In genomic region chr2:35459316-35459715, GRCm38 (mm10) we compare ENCODE assay signal across 26 mouse cellular contexts. TPM values are rescaled to one million over a fixed set of nuclear protein-coding genes. Genes with fewer than 3 reads are reported as not detected.
DNase-seq lines count a peak whose midpoint lies in the region; ATAC-seq and TF ChIP-seq lines count a peak whose summit lies in the region.
"Had no signal": no experiment of that assay in that cellular context is flagged by ENCODE, and none has a peak within 500 bp of the region (broad histone marks: within the 10 kb centered on the region; RNA-seq: fewer than 3 reads in every experiment).

No protein-coding gene starts in this region.

- no peak overlapping the region for H3K4me2 ChIP-seq in forebrain, embryonic 11.5 days (ENCODE audit: low read depth, low read length, severe bottlenecking)
- H3K4me2 ChIP-seq in forebrain, embryonic 13.5 days, result no peak overlapping the region
- peak overlapping the region; percentile 93 for H3K4me2 ChIP-seq in heart, embryonic 13.5 days
- H3K4me2 ChIP-seq in midbrain, embryonic 11.5 days, result no peak overlapping the region
- no peak overlapping the region for H3K4me2 ChIP-seq in midbrain, embryonic 13.5 days (replicated peaks)
- H3K4me2 ChIP-seq in liver, postnatal 0 days (ENCODE audit: low read depth, low read length), result peak overlapping the region; percentile 82
- H3K4me2 ChIP-seq: embryonic facial prominence, embryonic 12.5 days; forebrain, embryonic 12.5 days; hindbrain, embryonic 13.5 days; midbrain, embryonic 15.5 days had no signal

- no peaks in the 10 kb centered on the region; the same call in 1 of the 2 replicates for H3K9me3 ChIP-seq in forebrain, embryonic 11.5 days (ENCODE audit: control insufficient read depth, low read length)
- no peaks in the 10 kb centered on the region for H3K9me3 ChIP-seq in forebrain, embryonic 13.5 days (replicated peaks)
- peaks cover 4% of the 10 kb centered on the region; the same call in 1 of the 2 replicates for H3K9me3 ChIP-seq in heart, embryonic 13.5 days
- H3K9me3 ChIP-seq in midbrain, embryonic 11.5 days (ENCODE audit: control insufficient read depth, low read length), result no peaks in the 10 kb centered on the region
- H3K9me3 ChIP-seq in midbrain, embryonic 13.5 days, result no peaks in the 10 kb centered on the region
- H3K9me3 ChIP-seq in liver, postnatal 0 days (ENCODE audit: low read length), result peaks cover 4% of the 10 kb centered on the region; the same call in 1 of the 2 replicates
- H3K9me3 ChIP-seq: embryonic facial prominence, embryonic 12.5 days; forebrain, embryonic 12.5 days; hindbrain, embryonic 13.5 days; midbrain, embryonic 15.5 days had no signal

- intact Hi-C loops in heart, postnatal 10 days (cut with DNase I), result no loop called here

- no peak overlapping the region for H3K9ac ChIP-seq in forebrain, embryonic 11.5 days (ENCODE audit: low read length)
- H3K9ac ChIP-seq in forebrain, embryonic 13.5 days, result no peak overlapping the region
- no peak overlapping the region for H3K9ac ChIP-seq in heart, embryonic 13.5 days
- no peak overlapping the region for H3K9ac ChIP-seq in midbrain, embryonic 11.5 days (ENCODE audit: low read length)
- H3K9ac ChIP-seq in midbrain, embryonic 13.5 days (replicated peaks), result no peak overlapping the region
- no peak overlapping the region for H3K9ac ChIP-seq in liver, postnatal 0 days (replicated peaks)
- H3K9ac ChIP-seq: embryonic facial prominence, embryonic 12.5 days; forebrain, embryonic 12.5 days; hindbrain, embryonic 13.5 days; midbrain, embryonic 15.5 days had no signal

- no peaks in the 10 kb centered on the region; the same call in 1 of the 2 replicates for H3K4me1 ChIP-seq in forebrain, embryonic 11.5 days (replicated peaks; ENCODE audit: control insufficient read depth, insufficient read depth, low read length)
- H3K4me1 ChIP-seq in forebrain, embryonic 13.5 days, result peaks cover 32% of the 10 kb centered on the region
- H3K4me1 ChIP-seq in heart, embryonic 13.5 days, result peaks cover 46% of the 10 kb centered on the region
- H3K4me1 ChIP-seq in midbrain, embryonic 11.5 days (ENCODE audit: control insufficient read depth, insufficient read depth, low read length), result peaks cover 5% of the 10 kb centered on the region
- peaks cover 22% of the 10 kb centered on the region for H3K4me1 ChIP-seq in midbrain, embryonic 13.5 days (replicated peaks)
- peaks cover 30% of the 10 kb centered on the region for H3K4me1 ChIP-seq in liver, postnatal 0 days (ENCODE audit: insufficient read depth)

- no peak overlapping the region for H3K27ac ChIP-seq in forebrain, embryonic 11.5 days (ENCODE audit: low read depth, low read length)
- no peak overlapping the region for H3K27ac ChIP-seq in forebrain, embryonic 13.5 days
- H3K27ac ChIP-seq in heart, embryonic 13.5 days (replicated peaks), result no peak overlapping the region
- no peak overlapping the region for H3K27ac ChIP-seq in midbrain, embryonic 11.5 days (ENCODE audit: low read depth, low read length)
- no peak overlapping the region for H3K27ac ChIP-seq in midbrain, embryonic 13.5 days
- H3K27ac ChIP-seq in liver, postnatal 0 days (ENCODE audit: low read depth), result no peak overlapping the region
- H3K27ac ChIP-seq: embryonic facial prominence, embryonic 12.5 days; forebrain, embryonic 12.5 days; hindbrain, embryonic 13.5 days; kidney, postnatal 0 days; midbrain, embryonic 15.5 days had no signal

- no peak for TF ChIP-seq EP300 in liver, postnatal 0 days (IDR thresholded peaks at IDR 0.05; ENCODE audit: low read depth)

- no peak overlapping the region for H3K4me3 ChIP-seq in forebrain, embryonic 11.5 days (ENCODE audit: low read depth, low read length)
- no peak overlapping the region for H3K4me3 ChIP-seq in forebrain, embryonic 13.5 days
- peak overlapping the region; percentile 72 for H3K4me3 ChIP-seq in heart, embryonic 13.5 days
- H3K4me3 ChIP-seq in midbrain, embryonic 11.5 days (ENCODE audit: low read depth, low read length), result no peak overlapping the region
- H3K4me3 ChIP-seq in midbrain, embryonic 13.5 days (replicated peaks), result no peak overlapping the region
- no peak overlapping the region for H3K4me3 ChIP-seq in liver, postnatal 0 days (ENCODE audit: low read depth, low read length)
- H3K4me3 ChIP-seq: embryonic facial prominence, embryonic 12.5 days; forebrain, embryonic 12.5 days; hindbrain, embryonic 13.5 days; midbrain, embryonic 15.5 days had no signal

- no peak for ATAC-seq in forebrain, embryonic 11.5 days (replicated peaks; ENCODE audit: low FRiP score)
- no peak for ATAC-seq in forebrain, embryonic 13.5 days
- ATAC-seq in heart, embryonic 13.5 days (ENCODE audit: extremely low read depth, insufficient number of reproducible peaks, low FRiP score, low TSS enrichment), result no peak
- ATAC-seq in midbrain, embryonic 11.5 days (ENCODE audit: low FRiP score), result no peak
- ATAC-seq in midbrain, embryonic 13.5 days, result no peak
- no peak for ATAC-seq in liver, postnatal 0 days
- ATAC-seq: intestine, embryonic 16.5 days; midbrain, embryonic 15.5 days had no signal

- H3K27me3 ChIP-seq in forebrain, embryonic 11.5 days (ENCODE audit: control insufficient read depth, insufficient read depth, low read length), result peaks cover 2% of the 10 kb centered on the region; the same call in 1 of the 2 replicates
- peaks cover 21% of the 10 kb centered on the region for H3K27me3 ChIP-seq in forebrain, embryonic 13.5 days
- H3K27me3 ChIP-seq in heart, embryonic 13.5 days (replicated peaks), result no peaks in the 10 kb centered on the region
- peaks cover 10% of the 10 kb centered on the region for H3K27me3 ChIP-seq in midbrain, embryonic 11.5 days (ENCODE audit: control insufficient read depth, insufficient read depth, low read length)
- H3K27me3 ChIP-seq in midbrain, embryonic 13.5 days, result peaks cover 20% of the 10 kb centered on the region
- no peaks in the 10 kb centered on the region for H3K27me3 ChIP-seq in liver, postnatal 0 days (ENCODE audit: insufficient read depth, low read length)

- no peak for TF ChIP-seq CTCF in liver, postnatal 0 days (IDR thresholded peaks at IDR 0.05; ENCODE audit: low read depth)

- peak; percentile 21 for DNase-seq in forebrain, embryonic 11.5 days (ENCODE audit: low spot score)
- DNase-seq in heart, postnatal 10 days, result no peak
- peak; percentile 72 for DNase-seq in midbrain, embryonic 11.5 days (ENCODE audit: low spot score, missing footprints)
- no peak for DNase-seq in liver, postnatal 0 days
- no peak for DNase-seq in thymus, postnatal 4 days
- DNase-seq: adrenal gland, postnatal 25 days; cerebellum, adult 11-12 months; cerebellum, adult 9-11 months; embryo, embryonic 11 days; gastrocnemius, postnatal 10 days; heart, postnatal 36 days; kidney, adult 8-10 months; kidney, postnatal 4 days; lung, postnatal 36 days; right cerebral cortex, postnatal 25 days; spleen, adult 18-20 months; thymus, postnatal 14 days had no signal

- H3K36me3 ChIP-seq in forebrain, embryonic 11.5 days (ENCODE audit: control insufficient read depth, insufficient read depth, low read length), result no peaks in the 10 kb centered on the region
- H3K36me3 ChIP-seq in forebrain, embryonic 13.5 days (ENCODE audit: poor library complexity, severe bottlenecking), result no peaks in the 10 kb centered on the region
- peaks cover 11% of the 10 kb centered on the region for H3K36me3 ChIP-seq in heart, embryonic 13.5 days
- H3K36me3 ChIP-seq in midbrain, embryonic 11.5 days (ENCODE audit: control insufficient read depth, insufficient read depth, low read length), result no peaks in the 10 kb centered on the region
- no peaks in the 10 kb centered on the region for H3K36me3 ChIP-seq in midbrain, embryonic 13.5 days
- no peaks in the 10 kb centered on the region for H3K36me3 ChIP-seq in liver, postnatal 0 days (replicated peaks; ENCODE audit: insufficient read depth, low read length)
- H3K36me3 ChIP-seq: embryonic facial prominence, embryonic 12.5 days; forebrain, embryonic 12.5 days; hindbrain, embryonic 13.5 days; midbrain, embryonic 15.5 days had no signal

RNA-seq across cellular contexts. Expression of gene Ggta1, which starts 3.7 kb away (rescaled TPM):
- polyA plus RNA-seq in forebrain, embryonic 11.5 days (2014; fragmentation: Nextera tagmentation; extraction: Ambion mirVana), result 5.1 and 7.2 TPM in 2 replicates
- 4.1 and 4.7 TPM in 2 replicates for polyA plus RNA-seq in forebrain, embryonic 13.5 days (2015; fragmentation: Nextera tagmentation; extraction: Ambion mirVana)
- polyA plus RNA-seq in heart, embryonic 13.5 days (2015; fragmentation: Nextera tagmentation; extraction: Ambion mirVana), result 30.9 and 32.5 TPM in 2 replicates
- total RNA-seq in heart, postnatal 10 days (2021), result 10 to 100 TPM; 19.9 to 28.8 TPM
- polyA plus RNA-seq in midbrain, embryonic 11.5 days (2014; fragmentation: Nextera tagmentation; extraction: Ambion mirVana), result 6.3 TPM in 2 replicates
- polyA plus RNA-seq in midbrain, embryonic 13.5 days (2015; fragmentation: Nextera tagmentation; extraction: Ambion mirVana), result 4.8 and 5.0 TPM in 2 replicates
- polyA plus RNA-seq in liver, postnatal 0 days (2015; fragmentation: Nextera tagmentation; extraction: Ambion mirVana), result 5.2 and 6.2 TPM in 2 replicates

Comparison
In these comparisons a context has a peak if more than half of its experiments do, and no peak if none do; other contexts are left out.
1. DNase-seq: peak in forebrain, embryonic 11.5 days (single experiment) and midbrain, embryonic 11.5 days (single experiment); none in heart, postnatal 10 days (0 of 2), liver, postnatal 0 days (single experiment) and thymus, postnatal 4 days (single experiment).
2. H3K4me2 ChIP-seq: peak in heart, embryonic 13.5 days (single experiment) and liver, postnatal 0 days (single experiment); none in forebrain, embryonic 11.5 days (single experiment), forebrain, embryonic 13.5 days (single experiment), midbrain, embryonic 11.5 days (single experiment) and midbrain, embryonic 13.5 days (single experiment).